Mouse (Mus musculus) Patski (cell line): Measurements from ENCODE around the gene Bdkrb2. TPM values are rescaled to one million over a fixed set of nuclear protein-coding genes. Genes with fewer than 3 reads are reported as not detected.

Source experiments
- ATAC-seq: fragments of 100-300 bp; one replicate; pipeline ENCODE4 v1.8.0; 2021
- CTCF ChIA-PET: fragments of 350-600 bp; sonication (Branson Sonifier 250); formaldehyde crosslinking; loops from one replicate; lab custom pipeline; 2022; ENCODE audit warnings: inconsistent platforms; lab: Charles Lee
- POLR2A ChIA-PET: fragments of 350-600 bp; sonication (Branson Sonifier 250); formaldehyde crosslinking; loops from one replicate; lab custom pipeline; 2022; ENCODE audit warnings: antibody characterized with exemption, inconsistent platforms; lab: Charles Lee
- DNase-seq: peaks from one replicate; pipeline ENCODE4 v3.0.0-alpha.2; 2011; ENCODE audit warnings: low read depth, low spot score
- H3K27me3 ChIP-seq: fragments of 371-371 bp; one replicate; pipeline ENCODE4 v1.5.1; 2021
- CTCF ChIP-seq: fragments of 100-300 bp; IDR thresholded peaks from one replicate; pipeline ENCODE4 v1.5.1; 2021
- in situ Hi-C: fragments of 300-500 bp; cut with MboI; formaldehyde crosslinking; loops from 3 replicates; pipeline ENCODE4 v1.11.1; 2018; ENCODE audit warnings: low pct_unique_long_range_greater_than_20kb, mixed read lengths
- polyA plus RNA-seq: library from polyadenylated mRNA; unstranded; gene quantifications from one replicate; pipeline ENCODE4 v1.2.3, GENCODE M21; 2021

The Bdkrb2 gene
- polyA plus RNA-seq, 1 experiment from 2014 or later = 0.23 TPM

DNA sequence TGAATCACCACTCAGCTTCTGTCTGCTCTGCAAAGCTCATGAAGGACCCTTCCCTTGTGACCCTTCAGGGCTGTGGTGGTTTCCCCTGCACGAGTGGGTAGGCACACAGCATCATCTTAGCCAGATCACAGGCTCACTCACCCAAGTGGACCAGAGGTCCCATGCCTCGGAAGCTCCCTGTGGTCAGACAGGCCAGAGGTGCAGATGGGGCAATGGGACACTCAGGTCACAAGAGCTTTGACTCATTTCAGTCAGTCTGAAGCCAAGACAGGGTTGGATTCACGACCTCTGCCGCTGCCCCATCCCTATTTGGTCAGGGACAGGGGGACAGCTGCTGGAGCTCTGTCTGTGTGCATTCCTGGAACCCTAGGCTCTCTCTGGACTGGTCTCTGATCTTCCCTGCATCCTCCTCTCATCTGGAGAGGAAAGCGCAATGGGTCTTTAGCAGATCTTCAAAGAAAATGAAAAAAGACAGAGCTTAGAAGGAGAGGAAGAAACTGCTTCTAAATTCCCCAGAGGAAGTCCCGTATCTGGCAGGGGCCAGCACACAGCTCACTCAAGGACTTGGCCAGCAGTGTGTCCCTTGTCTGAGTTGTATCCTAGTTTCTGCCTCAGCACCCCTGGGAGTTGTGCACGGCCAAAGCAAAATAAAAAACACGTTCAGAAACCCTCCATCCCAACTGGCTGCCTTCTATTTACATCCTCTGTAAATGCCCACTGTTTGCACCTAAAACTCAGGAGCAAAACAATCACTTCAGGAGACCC is 788 bp upstream of the Bdkrb2 start:
- ChIA-PET POLR2A (no interaction called here), CTCF (interaction anchor here (1.2 to 2.8 kb wide), 3 partner anchors 15 to 64 kb away, joined by 3 to 8 read pairs (median 4); no protein-coding TSS in a partner anchor)
- in situ Hi-C loops = no loop called here
- H3K27me3 ChIP-seq = no peaks in the 10 kb centered on the region
- DNase-seq = no peak
- no peak for TF ChIP-seq CTCF
- peak; percentile 22 for ATAC-seq

DNA sequence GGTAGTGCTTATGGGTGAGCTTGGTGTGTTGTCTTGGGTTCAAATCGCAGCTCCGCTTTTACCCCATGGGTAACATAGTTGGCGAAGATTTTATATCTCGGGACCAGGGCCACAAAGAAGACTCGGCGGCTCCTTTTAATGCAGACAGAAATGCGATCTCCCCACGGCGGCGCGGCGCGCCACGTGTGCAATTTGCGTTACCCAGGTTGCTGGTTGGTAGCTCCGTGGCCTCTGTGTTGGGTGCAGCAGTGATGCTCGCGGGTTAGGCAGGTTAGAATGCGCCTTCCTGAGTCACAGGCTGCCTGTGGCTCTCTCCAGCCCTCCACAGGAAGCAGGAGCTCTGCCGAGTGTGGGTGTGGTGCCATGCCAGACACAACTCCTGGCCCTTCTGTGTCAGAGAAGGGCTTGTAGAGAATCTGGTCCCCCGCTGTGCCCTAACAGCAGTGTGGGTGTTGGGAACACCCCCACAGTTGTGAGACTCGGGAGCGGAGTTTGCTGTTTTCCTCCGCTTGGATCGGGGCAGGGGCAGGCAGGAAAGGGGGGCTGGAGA is 775 bp downstream of the Bdkrb2 start:
- ChIA-PET POLR2A (no interaction called here), CTCF (no interaction called here)
- DNase-seq (no peak), ATAC-seq (no peak)
- in situ Hi-C loops = no loop called here
- TF ChIP-seq CTCF = no peak
- no peaks in the 10 kb centered on the region for H3K27me3 ChIP-seq

DNA sequence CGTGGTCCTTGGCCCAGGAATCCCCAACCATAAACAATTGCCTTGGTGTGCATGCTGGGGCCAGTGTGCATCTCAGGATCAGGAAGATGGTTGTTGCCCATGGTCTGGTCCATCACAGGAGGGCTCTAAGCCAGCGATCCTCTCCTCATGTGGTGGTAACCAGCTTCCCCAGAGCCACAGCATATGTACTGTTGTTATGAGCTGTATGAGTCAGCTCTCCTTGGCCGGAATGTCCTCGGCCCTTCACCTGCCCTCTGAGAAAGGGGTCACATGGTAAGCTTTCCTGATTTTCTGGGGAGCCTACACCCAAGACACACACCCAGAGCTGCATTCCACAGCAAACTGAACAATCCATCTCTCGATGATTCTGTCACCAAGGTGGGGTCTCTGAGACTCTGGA is 2.2 kb downstream of the Bdkrb2 start:
- no peak for ATAC-seq
- no peak for DNase-seq
- in situ Hi-C loops = no loop called here
- no peak for TF ChIP-seq CTCF
- ChIA-PET CTCF (interaction anchor here (1.4 kb wide), 1 partner anchor 68 kb away, joined by 3 read pairs; no protein-coding TSS in a partner anchor), POLR2A (no interaction called here)
- no peaks in the 10 kb centered on the region for H3K27me3 ChIP-seq

DNA sequence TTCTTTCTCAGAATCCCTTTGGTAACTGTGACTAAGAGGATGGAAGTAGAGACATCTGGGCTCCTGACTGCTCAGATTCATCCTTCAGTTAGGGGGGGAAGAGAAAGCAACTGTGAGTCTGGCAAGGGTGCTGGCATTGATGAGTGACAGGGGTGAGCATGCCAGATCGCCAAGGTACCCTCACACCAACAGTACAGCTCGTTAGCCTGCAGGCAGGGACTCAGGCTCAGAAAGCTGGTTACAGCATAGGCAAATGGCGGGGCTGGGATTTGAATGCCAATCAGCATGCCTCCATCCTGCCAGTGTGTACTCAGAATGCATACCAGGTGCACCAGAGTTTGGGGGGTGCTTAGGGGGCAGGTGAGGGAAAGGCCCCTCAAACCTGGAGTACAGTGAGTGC is 8.8 kb downstream of the Bdkrb2 start:
- H3K27me3 ChIP-seq = no peaks in the 10 kb centered on the region
- ATAC-seq (no peak), DNase-seq (no peak)
- in situ Hi-C loops = no loop called here
- no peak for TF ChIP-seq CTCF
- CTCF ChIA-PET = interaction anchor here (1.8 kb wide), 1 partner anchor 13 kb away, joined by 5 read pairs; no protein-coding TSS in a partner anchor
- POLR2A ChIA-PET = no interaction called here

DNA sequence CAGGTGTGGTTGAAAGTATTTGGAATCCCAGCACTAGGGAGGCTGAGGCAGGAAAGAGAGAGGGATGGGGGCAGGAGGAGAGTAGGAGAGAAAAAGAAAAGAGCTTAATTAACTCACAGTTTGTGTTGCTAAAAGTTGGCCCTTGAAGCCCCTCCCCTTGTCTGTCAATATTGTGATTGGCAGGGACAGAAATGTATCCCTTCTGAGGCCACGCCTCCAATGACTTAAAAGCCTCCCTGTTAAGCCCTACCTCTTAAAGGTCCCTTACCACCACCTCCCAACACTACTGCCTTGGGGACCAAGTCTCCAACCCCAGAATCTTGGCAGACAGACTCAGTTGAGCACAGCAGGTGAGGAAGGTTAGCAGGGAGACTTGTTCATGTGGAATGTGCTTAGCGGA is 9.6 kb downstream of the Bdkrb2 start:
- in situ Hi-C loops = no loop called here
- ATAC-seq (no peak), DNase-seq (no peak)
- no peak for TF ChIP-seq CTCF
- POLR2A ChIA-PET = no interaction called here
- CTCF ChIA-PET = interaction anchor here (1.8 kb wide), 1 partner anchor 12 kb away, joined by 5 read pairs; no protein-coding TSS in a partner anchor
- H3K27me3 ChIP-seq = no peaks in the 10 kb centered on the region

DNA sequence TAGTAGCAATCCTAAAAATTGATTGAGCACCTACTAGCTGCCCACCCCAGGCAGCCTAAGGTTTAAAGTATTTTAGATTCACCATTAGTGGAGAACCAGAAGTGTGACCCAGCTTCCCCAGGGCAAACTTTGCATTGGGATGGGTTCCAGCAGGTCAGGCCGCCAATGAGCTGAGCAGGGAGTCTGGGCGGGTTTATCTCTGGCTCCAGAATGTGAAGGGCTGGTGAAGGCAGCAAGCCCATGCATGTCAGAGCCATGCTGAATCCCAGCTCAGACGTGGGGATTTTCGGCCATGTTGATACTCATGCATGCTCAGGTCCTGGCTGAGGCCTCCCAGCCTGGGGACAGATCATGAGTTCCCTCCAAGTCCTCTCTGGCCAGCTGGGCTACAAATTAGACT is 11.3 kb downstream of the Bdkrb2 start:
- no peak for TF ChIP-seq CTCF
- in situ Hi-C loops = no loop called here
- ChIA-PET CTCF (interaction anchor here (0.8 kb wide), 1 partner anchor 78 kb away, joined by 3 read pairs; no protein-coding TSS in a partner anchor), POLR2A (no interaction called here)
- ATAC-seq (no peak), DNase-seq (no peak)
- H3K27me3 ChIP-seq = no peaks in the 10 kb centered on the region

DNA sequence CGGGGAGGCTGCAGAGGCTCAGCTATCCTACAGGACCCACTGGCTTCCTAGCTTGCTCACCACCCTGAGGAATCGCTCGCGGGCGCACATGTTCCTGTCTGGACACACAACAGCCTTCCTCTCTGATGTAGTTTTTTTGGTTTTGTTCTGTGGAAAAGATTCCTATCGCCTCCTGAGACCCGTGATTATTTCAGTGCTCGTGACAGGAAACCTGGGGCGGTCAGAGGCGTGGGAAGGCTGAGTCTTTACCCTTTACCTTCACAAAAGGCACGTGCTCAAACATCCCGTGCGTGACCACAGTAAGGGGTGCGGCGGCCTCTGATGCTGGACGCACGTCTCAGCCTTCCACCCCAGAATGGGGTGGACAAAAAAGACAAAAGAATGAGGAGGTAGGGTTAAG is 17.5 kb downstream of the Bdkrb2 start:
- in situ Hi-C loops = no loop called here
- ATAC-seq = no peak
- no peak for DNase-seq
- H3K27me3 ChIP-seq = peaks cover 9% of the 10 kb centered on the region
- no peak for TF ChIP-seq CTCF
- CTCF ChIA-PET = interaction anchor here (0.8 kb wide), 1 partner anchor 13 kb away, joined by 3 read pairs; no protein-coding TSS in a partner anchor
- POLR2A ChIA-PET = no interaction called here

DNA sequence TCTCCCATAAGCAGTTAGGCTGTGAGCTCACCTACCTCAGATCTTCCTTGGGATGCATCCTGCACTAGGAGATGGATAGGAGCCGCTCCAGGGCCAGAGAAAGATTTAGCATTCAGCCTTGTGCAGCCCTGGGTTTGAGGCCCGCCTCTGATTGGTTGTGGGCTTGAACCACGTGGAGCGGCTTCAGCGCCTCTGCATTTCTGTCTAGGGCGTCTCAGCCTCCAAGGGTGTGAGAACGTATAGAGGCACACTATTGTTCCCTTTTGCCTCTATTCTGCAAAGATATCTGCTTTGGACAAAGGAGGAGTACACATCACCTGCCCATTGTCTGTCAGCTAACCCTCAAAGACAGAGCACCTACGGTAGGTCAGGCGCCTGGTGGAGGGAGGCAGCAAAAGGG is 19.5 kb downstream of the Bdkrb2 start:
- no peak for TF ChIP-seq CTCF
- CTCF ChIA-PET = no interaction called here
- ATAC-seq (no peak), DNase-seq (no peak)
- POLR2A ChIA-PET = no interaction called here
- H3K27me3 ChIP-seq = peaks cover 9% of the 10 kb centered on the region
- in situ Hi-C loops = no loop called here

DNA sequence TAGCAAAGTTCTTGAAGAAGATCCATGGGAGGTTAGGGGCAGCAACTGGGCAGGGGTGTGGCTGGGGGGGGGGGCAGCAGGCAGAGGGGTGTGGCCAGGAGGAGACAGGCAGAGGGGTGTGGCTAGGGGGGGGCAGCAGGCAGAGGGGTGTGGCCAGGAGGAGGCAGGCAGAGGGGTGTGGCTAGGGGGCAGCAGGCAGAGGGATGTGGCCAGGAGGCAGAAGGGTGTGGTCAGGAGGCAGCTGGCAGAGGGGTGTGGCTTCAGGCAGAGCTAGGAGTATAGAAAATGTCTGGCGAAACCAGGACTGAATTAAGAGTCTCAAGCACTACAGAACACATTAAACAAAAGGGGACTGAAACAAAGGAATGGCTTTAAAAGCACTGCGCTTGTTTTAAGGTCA is 20.5 kb downstream of the Bdkrb2 start:
- ATAC-seq = no peak
- POLR2A ChIA-PET = no interaction called here
- H3K27me3 ChIP-seq = peaks cover 9% of the 10 kb centered on the region
- TF ChIP-seq CTCF = no peak
- no peak for DNase-seq
- in situ Hi-C loops = no loop called here
- CTCF ChIA-PET = interaction anchor here (2.4 to 3.4 kb wide), 2 partner anchors 21 to 85 kb away, joined by 8 to 30 read pairs; partner anchors contain the start of gene Bdkrb2

DNA sequence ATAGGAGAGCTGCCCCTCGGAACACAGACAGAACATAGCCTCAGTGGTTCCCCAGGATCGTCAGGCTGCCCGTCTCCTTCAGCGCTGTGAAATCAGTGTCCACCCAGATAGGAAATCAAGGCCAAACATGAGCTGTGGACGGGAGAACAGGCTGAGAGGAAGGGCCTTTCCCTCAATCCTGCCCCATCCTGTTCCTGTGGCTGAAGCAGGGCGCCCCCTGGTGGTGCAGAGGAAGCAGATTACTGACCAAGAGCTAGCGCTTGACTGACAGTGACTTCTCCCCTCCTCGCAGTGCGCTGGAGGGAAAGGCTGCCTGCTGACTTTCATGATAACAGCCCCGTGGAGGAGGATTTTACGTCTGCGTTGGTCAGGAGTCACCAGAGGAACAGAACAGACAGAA is 21.8 kb downstream of the Bdkrb2 start:
- CTCF ChIA-PET = interaction anchor here (0.6 to 3.4 kb wide), 11 partner anchors 9 to 94 kb away, joined by 3 to 30 read pairs (median 4); partner anchors contain the start of gene Bdkrb2
- DNase-seq = no peak
- in situ Hi-C loops = loop anchor here (5.0 kb wide), 1 partner anchor 88 kb away; no protein-coding TSS in a partner anchor
- POLR2A ChIA-PET = no interaction called here
- ATAC-seq = peak; percentile 58
- peaks cover 5% of the 10 kb centered on the region for H3K27me3 ChIP-seq
- no peak for TF ChIP-seq CTCF

DNA sequence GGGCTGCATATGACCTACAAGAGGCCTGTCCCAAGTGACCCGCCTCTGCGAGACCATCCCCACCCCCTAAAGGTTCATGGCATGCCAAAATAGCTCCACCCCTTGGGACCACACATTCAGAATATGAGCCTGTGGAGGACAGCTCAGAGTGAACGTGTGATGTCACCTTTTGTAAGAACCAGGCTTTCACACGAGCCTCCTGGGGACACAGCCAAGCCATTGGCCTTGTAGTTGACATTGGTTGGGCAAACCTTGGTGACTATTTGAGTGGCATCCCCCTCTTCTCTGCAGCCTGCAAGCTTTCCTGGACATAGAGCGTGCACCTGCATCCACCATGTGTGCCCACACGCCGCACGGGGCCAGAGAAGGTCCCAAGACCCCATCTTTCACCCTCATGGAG is 24.5 kb downstream of the Bdkrb2 start:
- DNase-seq = no peak
- H3K27me3 ChIP-seq = no peaks in the 10 kb centered on the region
- CTCF ChIA-PET = interaction anchor here (0.7 to 1.7 kb wide), 2 partner anchors 12 to 90 kb away, joined by 3 to 6 read pairs; no protein-coding TSS in a partner anchor
- POLR2A ChIA-PET = no interaction called here
- TF ChIP-seq CTCF = no peak
- in situ Hi-C loops = loop anchor here (5.0 kb wide), 1 partner anchor 90 kb away; no protein-coding TSS in a partner anchor
- ATAC-seq = no peak
